ENCODE assay signal across 8 mouse cellular contexts in genomic region chr11:117176304-117176703, GRCm38 (mm10). TPM values are rescaled to one million over a fixed set of nuclear protein-coding genes. Genes with fewer than 3 reads are reported as not detected.
DNase-seq lines count a peak whose midpoint lies in the region; ATAC-seq lines count a peak whose summit lies in the region.

No protein-coding gene starts in this region.

- peaks cover 11% of the 10 kb centered on the region for H3K9me3 ChIP-seq in kidney, embryonic 14.5 days (ENCODE audit: control insufficient read depth, low read length)
- no peaks in the 10 kb centered on the region; the same call in 1 of the 2 replicates for H3K9me3 ChIP-seq in midbrain, embryonic 11.5 days (ENCODE audit: control insufficient read depth, low read length)

- H3K27me3 ChIP-seq in kidney, embryonic 14.5 days (ENCODE audit: control insufficient read depth, insufficient read depth, low read length), result no peaks in the 10 kb centered on the region
- H3K27me3 ChIP-seq in midbrain, embryonic 11.5 days (ENCODE audit: control insufficient read depth, insufficient read depth, low read length), result no peaks in the 10 kb centered on the region

- H3K36me3 ChIP-seq in kidney, embryonic 14.5 days (ENCODE audit: control insufficient read depth, insufficient read depth, low read length), result no peaks in the 10 kb centered on the region
- no peaks in the 10 kb centered on the region for H3K36me3 ChIP-seq in midbrain, embryonic 11.5 days (ENCODE audit: control insufficient read depth, insufficient read depth, low read length)

- H3K9ac ChIP-seq in kidney, embryonic 14.5 days (ENCODE audit: low read depth, low read length), result no peak overlapping the region
- H3K9ac ChIP-seq in midbrain, embryonic 11.5 days (ENCODE audit: low read length), result no peak overlapping the region

- 30% methylated on average over 5 of the region's 5 CpGs for WGBS in kidney, embryonic 14.5 days
- WGBS in midbrain, embryonic 11.5 days, result 46% methylated on average over 5 of the region's 5 CpGs

- no peak for ATAC-seq in kidney, embryonic 14.5 days (ENCODE audit: low FRiP score, low TSS enrichment)
- peak; percentile 40 for ATAC-seq in midbrain, embryonic 11.5 days (ENCODE audit: low FRiP score)

- peaks cover 26% of the 10 kb centered on the region for H3K4me1 ChIP-seq in kidney, embryonic 14.5 days (ENCODE audit: control insufficient read depth, insufficient read depth, low read length)
- H3K4me1 ChIP-seq in midbrain, embryonic 11.5 days (ENCODE audit: control insufficient read depth, insufficient read depth, low read length), result no peaks in the 10 kb centered on the region

- H3K4me3 ChIP-seq in kidney, embryonic 14.5 days (ENCODE audit: low read length), result no peak overlapping the region
- H3K4me3 ChIP-seq in midbrain, embryonic 11.5 days (ENCODE audit: low read depth, low read length), result no peak overlapping the region

- no peak overlapping the region for H3K27ac ChIP-seq in kidney, embryonic 14.5 days (ENCODE audit: low read depth, low read length)
- H3K27ac ChIP-seq in midbrain, embryonic 11.5 days (ENCODE audit: low read depth, low read length), result no peak overlapping the region

- DNase-seq in kidney, adult 11 months, result peak; percentile 25
- DNase-seq in MEL-GATA-1-ER (ENCODE audit: extremely low read depth, low read depth), result peak; percentile 33
- peak; percentile 58 for DNase-seq in embryo, embryonic 10.5 days (ENCODE audit: low spot score)
- DNase-seq in kidney, postnatal 14 days, result peak; percentile 53
- DNase-seq in midbrain, embryonic 11.5 days (ENCODE audit: low spot score, missing footprints), result no peak
- peak; percentile 54 for DNase-seq in thymus, postnatal 25 days
- no peak for DNase-seq in Muller cell, postnatal 12 days (ENCODE audit: inconsistent ontology term)

- no peak overlapping the region for H3K4me2 ChIP-seq in kidney, embryonic 14.5 days (replicated peaks; ENCODE audit: low read depth, low read length)
- H3K4me2 ChIP-seq in midbrain, embryonic 11.5 days, result no peak overlapping the region

RNA-seq across cellular contexts. Expression of gene Sept9, which starts 23.2 kb away (rescaled TPM):
- 96.6 and 104 TPM in 2 replicates for polyA plus RNA-seq in kidney, embryonic 14.5 days (2014; fragmentation: Nextera tagmentation; extraction: Ambion mirVana)
- 146 and 152 TPM in 2 replicates for polyA plus RNA-seq in midbrain, embryonic 11.5 days (2014; fragmentation: Nextera tagmentation; extraction: Ambion mirVana)

Comparison
In these comparisons a context has a peak if more than half of its experiments do, and no peak if none do; other contexts are left out.
1. DNase-seq: peak in kidney, adult 11 months (single experiment), MEL-GATA-1-ER (single experiment), embryo, embryonic 10.5 days (single experiment), kidney, postnatal 14 days (single experiment) and thymus, postnatal 25 days (single experiment); none in midbrain, embryonic 11.5 days (single experiment) and Muller cell, postnatal 12 days (single experiment).